In genomic region chr8:94990598-94991453, GRCm38 (mm10) we compare ENCODE assay signal across 9 mouse cellular contexts. TPM values are rescaled to one million over a fixed set of nuclear protein-coding genes. Genes with fewer than 3 reads are reported as not detected.
A peak's percentile ranks its signal among the peaks of the same experiment; 100 is the strongest.
DNase-seq lines count a peak whose midpoint lies in the region; ATAC-seq and TF ChIP-seq lines count a peak whose summit lies in the region.
"Had no signal": no experiment of that assay in that cellular context is flagged by ENCODE, and none has a peak within 500 bp of the region (broad histone marks: within the 10 kb centered on the region; RNA-seq: fewer than 3 reads in every experiment).

No protein-coding gene starts in this region.

- peak overlapping the region; percentile 34 for H3K27ac ChIP-seq in kidney, adult 2 months (ENCODE audit: insufficient read depth, low read depth, low read length)
- peak overlapping the region; percentile 98 for H3K27ac ChIP-seq in forebrain, embryonic 13.5 days
- peak overlapping the region; percentile 40; the same call in 1 of the 2 replicates for H3K27ac ChIP-seq in liver, postnatal 0 days (ENCODE audit: low read depth)

- no peak overlapping the region for H3K4me2 ChIP-seq in forebrain, embryonic 13.5 days
- no peak overlapping the region for H3K4me2 ChIP-seq in liver, postnatal 0 days (ENCODE audit: low read depth, low read length)

- peaks cover 80% of the 10 kb centered on the region for H3K4me1 ChIP-seq in kidney, adult 2 months (ENCODE audit: control insufficient read depth, insufficient read depth, low read length)
- H3K4me1 ChIP-seq in forebrain, embryonic 13.5 days = peaks cover 65% of the 10 kb centered on the region
- H3K4me1 ChIP-seq in liver, postnatal 0 days (ENCODE audit: insufficient read depth) = peaks cover 71% of the 10 kb centered on the region

- WGBS in kidney, adult 2 months = 68% methylated on average over 11 of the region's 11 CpGs
- WGBS in forebrain, embryonic 13.5 days = 79% methylated on average over 11 of the region's 11 CpGs
- 51% methylated on average over 11 of the region's 11 CpGs for WGBS in liver, postnatal 0 days (ENCODE audit: insufficient replicate concordance)

- no peaks in the 10 kb centered on the region for H3K27me3 ChIP-seq in kidney, adult 2 months (replicated peaks; ENCODE audit: control insufficient read depth, insufficient read depth, low read length)
- no peaks in the 10 kb centered on the region for H3K27me3 ChIP-seq in forebrain, embryonic 13.5 days
- no peaks in the 10 kb centered on the region for H3K27me3 ChIP-seq in liver, postnatal 0 days (ENCODE audit: insufficient read depth, low read length)

- no peak for TF ChIP-seq CTCF in kidney, adult 2 months (conservative IDR thresholded peaks at IDR 0.05; ENCODE audit: insufficient read depth, insufficient read length, low read depth, low read length)
- TF ChIP-seq CTCF in brain, embryonic 14.5 days (IDR thresholded peaks at IDR 0.05; ENCODE audit: borderline replicate concordance, extremely low read depth, insufficient read depth, insufficient read length) = no peak
- no peak for TF ChIP-seq CTCF in liver, postnatal 0 days (IDR thresholded peaks at IDR 0.05; ENCODE audit: low read depth)

- DNase-seq in kidney, adult 2 months = no peak
- no peak for DNase-seq in kidney, adult 9 months
- DNase-seq in brain, embryonic 14.5 days (ENCODE audit: low read depth) = peak; percentile 45
- DNase-seq in liver, postnatal 0 days = no peak
- no peak for DNase-seq in ovary, postnatal 36 days (ENCODE audit: low spot score)
- no peak for DNase-seq in gastrocnemius, postnatal 36 days
- DNase-seq: heart, postnatal 10 days had no signal

- H3K4me3 ChIP-seq in kidney, adult 2 months (ENCODE audit: insufficient read depth, low read depth, low read length) = no peak overlapping the region
- no peak overlapping the region for H3K4me3 ChIP-seq in forebrain, embryonic 13.5 days
- no peak overlapping the region for H3K4me3 ChIP-seq in liver, postnatal 0 days (ENCODE audit: low read depth, low read length)

- no peak for ATAC-seq in forebrain, embryonic 13.5 days
- ATAC-seq in liver, postnatal 0 days = no peak
- no peak for ATAC-seq in inflammation-experienced regulatory T-cells, adult 6 months

- TF ChIP-seq EP300 in liver, postnatal 0 days (IDR thresholded peaks at IDR 0.05; ENCODE audit: low read depth) = no peak

- H3K36me3 ChIP-seq in kidney, adult 2 months (ENCODE audit: control insufficient read depth, insufficient read depth, low read length) = no peaks in the 10 kb centered on the region
- no peaks in the 10 kb centered on the region for H3K36me3 ChIP-seq in forebrain, embryonic 13.5 days (ENCODE audit: poor library complexity, severe bottlenecking)
- peaks cover 6% of the 10 kb centered on the region for H3K36me3 ChIP-seq in liver, postnatal 0 days (replicated peaks; ENCODE audit: insufficient read depth, low read length)

- H3K9me3 ChIP-seq in forebrain, embryonic 13.5 days (replicated peaks) = no peaks in the 10 kb centered on the region
- H3K9me3 ChIP-seq in liver, postnatal 0 days (ENCODE audit: low read length) = no peaks in the 10 kb centered on the region

- TF ChIP-seq POLR2A in kidney, adult 2 months (IDR thresholded peaks at IDR 0.05; ENCODE audit: low read depth, low read length) = no peak
- no peak for TF ChIP-seq POLR2A in brain, embryonic 14.5 days (IDR thresholded peaks at IDR 0.05; ENCODE audit: borderline replicate concordance, extremely low read depth, insufficient read depth, insufficient read length, poor library complexity, severe bottlenecking)

- intact Hi-C loops in gastrocnemius, postnatal 36 days (cut with DNase I) = no loop called here

- no peak overlapping the region for H3K9ac ChIP-seq in forebrain, embryonic 13.5 days
- no peak overlapping the region for H3K9ac ChIP-seq in liver, postnatal 0 days (replicated peaks)

RNA-seq across cellular contexts. Expression of gene Adgrg1, which starts 16.3 kb away (rescaled TPM):
- polyA plus RNA-seq in kidney, adult 2 months (2012; rRNA removed) = 342 and 447 TPM in 2 replicates
- polyA plus RNA-seq in brain, embryonic 14.5 days (2012; rRNA removed) = 468 and 636 TPM in 2 replicates
- polyA plus RNA-seq in forebrain, embryonic 13.5 days (2015; fragmentation: Nextera tagmentation; extraction: Ambion mirVana) = 156 and 178 TPM in 2 replicates
- 34.0 and 35.4 TPM in 2 replicates for polyA plus RNA-seq in liver, postnatal 0 days (2015; fragmentation: Nextera tagmentation; extraction: Ambion mirVana)
- 10 to 100 TPM; 20.9 to 25.5 TPM for total RNA-seq in gastrocnemius, postnatal 36 days (2021)
- 1 to 10 TPM in 2 of 3 experiments, under 1 TPM in 1; 0.52 to 5.5 (median 4.5) TPM for polyA plus RNA-seq in inflammation-experienced regulatory T-cells, adult 6 months (2017; shearing (Covaris generic))

RNA-seq across cellular contexts. Expression of gene Adgrg3, which starts 26.7 kb away (rescaled TPM):
- 9.9 and 12.7 TPM in 2 replicates for polyA plus RNA-seq in kidney, adult 2 months (2012; rRNA removed)
- polyA plus RNA-seq in brain, embryonic 14.5 days (2012; rRNA removed) = 2.1 and 3.0 TPM in 2 replicates
- polyA plus RNA-seq in forebrain, embryonic 13.5 days (2015; fragmentation: Nextera tagmentation; extraction: Ambion mirVana) = 0.79 and 1.0 TPM in 2 replicates
- polyA plus RNA-seq in liver, postnatal 0 days (2015; fragmentation: Nextera tagmentation; extraction: Ambion mirVana) = 8.9 and 9.6 TPM in 2 replicates
- under 1 TPM; 0.20 to 0.52 TPM for total RNA-seq in gastrocnemius, postnatal 36 days (2021)
- under 1 TPM in 2 of 3 experiments, not detected in 1; 0.24 to 0.26 TPM for polyA plus RNA-seq in inflammation-experienced regulatory T-cells, adult 6 months (2017; shearing (Covaris generic))

Comparison
In these comparisons a context has a peak if more than half of its experiments do, and no peak if none do; other contexts are left out.
1. H3K27ac ChIP-seq: peak in every context shown above with its lines; median percentile 98 in forebrain, embryonic 13.5 days; 40 in liver, postnatal 0 days; 34 in kidney, adult 2 months.